Mouse (Mus musculus): ENCODE results near the gene Ppp1r12a.

DNA sequence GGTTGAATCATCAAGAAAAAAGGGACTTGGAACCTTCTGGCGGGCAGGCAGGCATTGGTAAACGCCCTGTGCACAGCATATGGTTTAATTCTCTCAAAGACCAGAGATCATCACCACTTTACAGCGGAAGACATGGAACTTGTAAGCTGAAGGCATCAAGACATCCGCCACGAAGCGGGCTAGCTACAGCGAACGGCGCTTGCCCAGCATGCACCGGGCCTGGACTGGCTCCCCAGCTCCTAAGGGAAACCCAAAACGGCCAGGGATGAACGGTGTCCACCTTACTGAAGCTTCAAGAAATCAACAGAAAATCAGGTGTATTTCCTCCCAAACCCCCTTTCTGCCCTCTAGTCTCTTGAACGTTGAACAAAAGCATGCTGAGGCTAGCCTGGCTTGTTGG is 136.3 kb downstream of the Ppp1r12a start:
- TF ChIP-seq GATA1 (IDR thresholded peaks at IDR 0.05; ENCODE audit: borderline replicate concordance, low read length) = no peak
- TF ChIP-seq FLI1 (IDR thresholded peaks at IDR 0.05; ENCODE audit: low read length) = no peak
